Mouse (Mus musculus) small intestine, adult 2 months (tissue): ENCODE measurements at regions not wholly inside any gene's neighbourhood (a gene's known extent, or its start where the extent isn't known, plus 50 kb on each side); places are given as distances from the start of the nearest gene placed in this dataset.

Experiments used
- CTCF ChIP-seq: fragments of 200-500 bp; IDR thresholded peaks from 2 replicates; pipeline ENCODE4 v1.5.1; 2012; ENCODE audit warnings: low read depth, mild to moderate bottlenecking, control low read depth, inconsistent platforms, low read length, moderate library complexity, mixed read lengths; ENCODE audit not compliant: insufficient replicate concordance, insufficient read length; ENCODE audit errors: extremely low read depth
- POLR2A ChIP-seq: fragments of 200-500 bp; IDR thresholded peaks from 2 replicates; pipeline ENCODE4 v1.6.1; 2012; ENCODE audit warnings: low read depth, mild to moderate bottlenecking, control low read depth, inconsistent platforms, low read length, moderate library complexity

- TF ChIP-seq CTCF (no peak), POLR2A (no peak)
These were observed 54.3 kb upstream of the Nr4a2 start for GRCm38 (mm10) chr2:57178056-57178455.
